Mouse (Mus musculus): ENCODE measurements around the gene Lingo3.

- TF ChIP-seq CTCF (IDR thresholded peaks at IDR 0.05; ENCODE audit: insufficient read depth, low read length) (no peak), POLR2A (IDR thresholded peaks at IDR 0.05; ENCODE audit: borderline replicate concordance, extremely low read depth, low read depth, low read length) (no peak)
Observed at GRCm38 (mm10) chr10:80802996-80803395, 40.8 kb downstream of the Lingo3 start.
